Mouse (Mus musculus) left cerebral cortex, postnatal 25 days (tissue): Measurements from ENCODE around the gene Zbtb33. TPM values are rescaled to one million over a fixed set of nuclear protein-coding genes. Genes with fewer than 3 reads are reported as not detected.

ENCODE experiments used
- DNase-seq, 2 experiments: peaks; one replicate each; pipeline ENCODE4 v3.0.0; 2022; ENCODE audit warnings: low spot score in 2 of 2, mixed read lengths in 1 of 2
- intact Hi-C: fragments of 180-260 bp; cut with DNase I; formaldehyde crosslinking; loops from one replicate; pipeline ENCODE4 v1.15.1; 2025
- total RNA-seq, 2 experiments: library from RNA; stranded (reverse); gene quantifications; 2 replicates each; pipeline ENCODE4 v1.2.3; 2021

The Zbtb33 gene
- total RNA-seq: 10 to 100 TPM; 21.0 to 26.3 TPM

- peak; percentile 85 to 90 for DNase-seq
- intact Hi-C loops: loop anchor here (5.0 kb wide), 1 partner anchor 247 kb away; no protein-coding TSS in a partner anchor
These were observed at the start of gene Zbtb33 for GRCm38 (mm10) chrX:38189552-38190457. Gene Zbtb33, plus strand, starts transcription at chrX:38189793.

- DNase-seq: no peak
- intact Hi-C loops: no loop called here
These were observed 30.5 kb upstream of the Zbtb33 start for GRCm38 (mm10) chrX:38159097-38159496.

GRCm38 (mm10) chrX:38165315-38165714 lies 24.3 kb upstream of the Zbtb33 start:
- intact Hi-C loops: no loop called here

DNA sequence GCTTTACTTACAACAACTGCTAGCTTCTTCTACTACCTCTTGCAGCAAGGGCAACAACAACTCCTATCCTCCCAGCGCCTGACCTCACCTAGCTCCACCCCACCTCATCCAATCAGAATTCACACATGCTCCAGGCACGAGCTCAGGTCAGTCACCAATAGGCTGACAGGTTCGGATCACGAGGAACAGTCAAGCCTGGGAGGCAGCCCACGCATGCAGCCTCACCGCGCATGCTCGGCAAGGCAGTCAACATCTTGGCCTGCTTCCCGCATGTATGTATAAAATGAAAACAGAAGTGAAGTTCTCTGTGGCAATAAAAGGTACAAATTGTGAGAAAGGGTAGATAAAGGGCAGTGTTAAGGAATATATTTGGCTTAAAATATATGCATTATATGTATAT lies 23.5 kb upstream of the Zbtb33 start:
- no peak for DNase-seq

More at GRCm38 (mm10) chrX:38165315-38165714, 24.3 kb upstream of the Zbtb33 start:
- DNase-seq: no peak

GRCm38 (mm10) chrX:38166592-38166991 lies 23.0 kb upstream of the Zbtb33 start:
- DNase-seq: no peak
- intact Hi-C loops: no loop called here

More for the DNA sequence above, 23.5 kb upstream of the Zbtb33 start:
- intact Hi-C loops: no loop called here

DNA sequence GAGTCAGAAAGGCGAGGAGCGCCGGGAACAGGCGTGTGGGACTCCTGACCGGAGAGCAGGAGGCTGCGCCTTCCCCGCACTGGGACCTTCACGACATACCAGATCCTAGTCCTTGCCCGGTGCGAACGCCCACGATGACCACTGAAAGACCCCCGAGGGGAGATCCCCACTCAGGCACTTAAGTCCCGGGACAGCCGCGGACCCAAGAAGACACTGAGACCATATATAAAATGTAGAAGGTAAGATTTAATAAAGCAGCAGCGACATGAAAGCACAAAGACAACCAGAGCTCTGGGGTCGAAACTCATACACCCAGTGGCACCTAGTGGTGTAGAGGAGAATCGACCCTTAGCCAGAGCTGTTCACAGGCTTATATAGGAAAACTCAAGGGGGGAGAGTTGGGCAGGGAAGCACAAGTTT lies 9.7 kb upstream of the Zbtb33 start:
- DNase-seq: peak; percentile 16 to 48
- intact Hi-C loops: loop anchor here (2.0 kb wide), 1 partner anchor 95 kb away; the partner anchor contains the start of gene Rhox11

- intact Hi-C loops: no loop called here
These were observed 8.7 kb upstream of the Zbtb33 start for GRCm38 (mm10) chrX:38180656-38181607.

DNA sequence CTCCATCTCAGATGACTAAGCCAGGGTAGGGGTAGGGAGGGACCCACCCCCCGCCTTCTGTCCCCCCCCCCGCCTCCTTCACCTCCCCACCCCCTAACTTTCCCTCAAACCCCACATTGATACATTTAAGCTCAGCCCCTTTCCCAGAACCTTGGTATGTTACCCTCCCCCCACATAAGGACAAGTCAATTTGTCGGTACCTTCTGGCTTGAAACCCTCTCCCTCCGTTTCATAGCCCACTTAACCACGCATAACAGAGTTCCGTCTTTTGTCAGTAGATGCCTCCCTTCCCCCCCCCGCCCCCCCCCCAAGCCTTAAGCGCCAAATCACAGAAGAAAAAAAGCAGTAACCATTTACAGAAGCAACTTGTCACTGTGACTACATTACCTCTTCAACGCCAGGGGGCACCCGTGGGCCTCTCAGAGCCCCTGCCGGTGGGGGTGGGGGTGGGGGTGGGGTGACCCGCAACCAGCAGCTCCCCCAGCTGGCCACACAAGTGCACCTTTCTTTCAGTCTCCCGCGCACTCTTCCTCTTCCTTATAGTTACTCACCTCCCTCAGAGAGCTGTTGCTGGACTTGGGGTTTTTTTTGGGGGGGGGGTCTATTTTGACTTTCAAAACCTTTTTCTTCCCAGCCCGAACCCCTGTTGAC lies 7.9 kb upstream of the Zbtb33 start:
- DNase-seq: no peak
- intact Hi-C loops: no loop called here

More at GRCm38 (mm10) chrX:38180656-38181607, 8.7 kb upstream of the Zbtb33 start:
- DNase-seq: no peak

- intact Hi-C loops: loop anchor here (5.0 kb wide), 1 partner anchor 252 kb away; no protein-coding TSS in a partner anchor
- DNase-seq: no peak
These were observed 4.1 kb upstream of the Zbtb33 start for GRCm38 (mm10) chrX:38185520-38185919.

DNA sequence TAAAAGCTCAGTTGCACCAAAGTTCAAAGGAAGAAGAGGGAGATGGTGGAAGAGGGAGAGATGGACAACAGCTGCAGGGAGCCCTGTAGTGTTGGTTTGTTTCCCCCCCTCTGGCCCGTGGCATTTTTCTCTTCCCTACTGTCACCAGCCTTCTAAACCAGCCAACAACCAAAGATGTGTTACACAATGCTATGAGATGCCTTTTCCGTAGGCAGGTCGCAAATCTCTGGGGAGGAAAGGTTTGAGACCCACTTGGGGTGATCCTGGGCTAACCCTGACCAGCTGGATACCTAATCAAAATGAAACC lies 818 bp downstream of the Zbtb33 start:
- intact Hi-C loops: no loop called here
- DNase-seq: no peak

GRCm38 (mm10) chrX:38201816-38202215 lies 12.2 kb downstream of the Zbtb33 start:
- intact Hi-C loops: no loop called here
- DNase-seq: peak; percentile 19 to 60

- intact Hi-C loops: no loop called here
- no peak for DNase-seq
These were observed 17.8 kb downstream of the Zbtb33 start for GRCm38 (mm10) chrX:38207392-38207791.

- DNase-seq: no peak
- intact Hi-C loops: no loop called here
These were observed 27.5 kb downstream of the Zbtb33 start for GRCm38 (mm10) chrX:38216986-38217675.

DNA sequence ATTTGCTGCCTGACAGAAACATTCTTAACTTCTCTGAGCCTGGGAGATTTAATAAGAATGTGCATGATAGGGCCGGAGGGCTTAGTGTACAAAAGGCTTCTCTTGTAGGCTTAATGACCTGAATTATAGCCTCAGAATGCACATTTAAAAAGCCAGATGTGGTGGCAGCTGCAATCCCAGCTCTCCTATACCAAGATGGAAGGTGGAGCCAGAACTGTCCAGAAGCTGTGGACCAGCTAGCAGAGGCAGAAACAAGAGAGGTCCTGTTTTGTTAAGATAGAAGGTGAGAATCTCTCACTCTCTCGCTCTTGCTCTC lies 28.0 kb downstream of the Zbtb33 start:
- DNase-seq: no peak
- intact Hi-C loops: no loop called here

DNA sequence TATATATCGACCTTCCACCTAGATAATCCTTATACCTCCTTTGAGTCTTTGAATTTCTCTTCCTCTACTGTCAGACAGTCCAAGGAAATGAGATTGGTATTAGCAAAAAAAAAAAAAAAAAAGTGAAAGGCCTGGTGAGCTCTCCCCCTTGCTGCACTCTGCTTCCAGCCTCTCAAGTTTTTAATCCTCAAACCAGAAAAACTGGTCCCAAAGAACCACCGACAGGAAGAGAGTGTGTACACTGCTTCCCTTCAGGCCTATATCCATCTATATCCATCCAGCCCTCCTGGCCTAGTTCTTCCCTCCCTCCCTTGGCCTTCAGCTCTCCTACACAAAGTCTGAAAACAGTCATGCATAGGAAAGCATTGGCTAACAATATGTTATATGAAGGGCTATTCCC lies 33.2 kb downstream of the Zbtb33 start:
- intact Hi-C loops: no loop called here
- DNase-seq: no peak

- intact Hi-C loops: no loop called here
These were observed 40.3 kb downstream of the Zbtb33 start for GRCm38 (mm10) chrX:38229888-38230287.

DNA sequence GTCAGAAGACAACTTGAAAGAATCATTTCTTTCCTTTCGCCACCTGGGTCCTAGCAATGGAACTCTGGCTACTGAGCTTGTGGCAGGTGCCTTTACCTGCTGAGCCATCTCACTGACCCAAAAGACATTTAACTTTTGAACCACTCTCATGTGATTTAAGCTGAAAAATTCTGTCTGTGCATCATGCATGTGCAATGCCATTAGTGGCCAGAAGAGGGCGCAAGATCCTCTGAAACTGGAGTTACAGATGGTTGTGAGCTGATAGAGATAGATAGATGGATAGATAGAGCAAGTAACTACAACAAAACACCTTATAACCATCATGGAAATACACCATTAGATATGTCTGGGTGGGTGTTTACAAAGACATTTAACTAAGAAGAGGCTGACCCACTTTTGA lies 48.1 kb downstream of the Zbtb33 start:
- intact Hi-C loops: no loop called here
- peak in 1 of 2 experiments; percentile 18 for DNase-seq

More at GRCm38 (mm10) chrX:38229888-38230287, 40.3 kb downstream of the Zbtb33 start:
- no peak for DNase-seq
